Mouse (Mus musculus): ENCODE results near the gene Rcl1. TPM values are rescaled to one million over a fixed set of nuclear protein-coding genes. Genes with fewer than 3 reads are reported as not detected.

Gene Rcl1
- total and polyA plus RNA-seq, 2 experiments from 2014 or later = 2.3 to 9.6 TPM

DNA sequence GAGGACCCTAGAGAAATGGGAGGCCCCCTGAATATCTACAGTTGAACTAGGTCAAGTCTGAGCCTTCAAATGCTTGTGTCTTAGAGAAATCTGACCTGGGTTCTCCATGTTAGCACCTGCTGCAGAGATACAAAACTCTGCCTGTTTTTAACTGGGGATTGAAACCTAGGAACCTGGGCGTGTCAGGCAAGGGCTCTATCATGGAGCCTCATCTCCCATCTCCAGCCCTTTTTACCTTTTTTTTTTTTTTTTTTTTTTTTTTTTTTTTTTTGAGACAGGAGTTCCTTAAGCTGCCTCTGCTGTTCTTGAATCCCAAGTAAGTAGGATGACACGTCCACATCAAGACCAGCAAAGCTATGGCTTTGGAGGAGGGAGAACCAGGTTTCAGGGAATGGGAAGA is 50.3 kb downstream of the Rcl1 start:
- no peak for ATAC-seq (ENCODE audit: insufficient read depth, low read depth)
- Histone ChIP-seq H3K27ac (ENCODE audit: low read depth) (no peak overlapping the region), H3K4me1 (ENCODE audit: control insufficient read depth, insufficient read depth) (no peaks in the 10 kb centered on the region), H3K36me3 (replicated peaks; ENCODE audit: control insufficient read depth, insufficient read depth, low read length) (no peaks in the 10 kb centered on the region), H3K4me2 (ENCODE audit: low read depth, low read length) (no peak overlapping the region), H3K4me3 (ENCODE audit: low read depth, low read length) (no peak overlapping the region), H3K27me3 (ENCODE audit: control insufficient read depth, insufficient read depth, low read length) (no peaks in the 10 kb centered on the region), H3K9ac (replicated peaks; ENCODE audit: low read depth, low read length) (no peak overlapping the region), H3K9me3 (replicated peaks; ENCODE audit: control insufficient read depth, low read length) (no peaks in the 10 kb centered on the region)
- WGBS = 76% methylated on average over 2 of the region's 2 CpGs
- TF ChIP-seq EP300 (IDR thresholded peaks at IDR 0.05; ENCODE audit: low read depth) = no peak
- no peak for TF ChIP-seq CTCF (IDR thresholded peaks at IDR 0.05; ENCODE audit: low read depth)
- DNase-seq (ENCODE audit: low spot score) = no peak

GRCm38 (mm10) chr19:29155552-29155951 is 54.4 kb downstream of the Rcl1 start:
- H3K36me3 ChIP-seq (replicated peaks; ENCODE audit: control insufficient read depth, insufficient read depth, low read length) = no peaks in the 10 kb centered on the region
- DNase-seq (ENCODE audit: low spot score) (no peak), ATAC-seq (ENCODE audit: insufficient read depth, low read depth) (no peak)
- WGBS = 72% methylated on average over 3 of the region's 3 CpGs
- H3K4me1 ChIP-seq (ENCODE audit: control insufficient read depth, insufficient read depth) = no peaks in the 10 kb centered on the region
- H3K4me3 ChIP-seq (ENCODE audit: low read depth, low read length) = no peak overlapping the region
- H3K9me3 ChIP-seq (replicated peaks; ENCODE audit: control insufficient read depth, low read length) = no peaks in the 10 kb centered on the region
- H3K27ac ChIP-seq (ENCODE audit: low read depth) = no peak overlapping the region
- no peak for TF ChIP-seq CTCF (IDR thresholded peaks at IDR 0.05; ENCODE audit: low read depth)
- TF ChIP-seq EP300 (IDR thresholded peaks at IDR 0.05; ENCODE audit: low read depth) = no peak
- H3K4me2 ChIP-seq (ENCODE audit: low read depth, low read length) = no peak overlapping the region
- H3K27me3 ChIP-seq (ENCODE audit: control insufficient read depth, insufficient read depth, low read length) = no peaks in the 10 kb centered on the region
- no peak overlapping the region for H3K9ac ChIP-seq (replicated peaks; ENCODE audit: low read depth, low read length)

DNA sequence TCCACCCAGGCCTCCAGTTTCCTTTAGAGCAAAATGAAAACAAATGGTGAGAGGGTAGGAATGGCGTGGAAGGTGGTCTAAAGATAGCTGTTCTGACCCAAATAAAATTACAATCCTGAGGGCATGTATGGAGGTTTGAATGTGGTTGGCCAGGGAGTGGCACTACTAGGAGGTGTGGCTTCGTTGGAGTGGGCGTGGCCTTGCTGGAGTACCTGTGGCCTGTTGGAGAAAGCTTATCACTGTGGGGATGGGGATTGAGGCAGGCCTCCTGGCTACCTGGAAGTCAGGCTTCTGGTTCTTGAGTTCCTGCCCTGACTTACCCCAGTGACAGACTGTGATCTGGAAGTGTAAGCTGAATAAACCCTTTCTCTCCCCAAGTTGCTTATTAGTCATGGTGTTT is 55.2 kb downstream of the Rcl1 start:
- no peaks in the 10 kb centered on the region for H3K4me1 ChIP-seq (ENCODE audit: control insufficient read depth, insufficient read depth)
- WGBS = 48% methylated on average over 3 of the region's 3 CpGs
- no peak overlapping the region for H3K4me3 ChIP-seq (ENCODE audit: low read depth, low read length)
- no peak overlapping the region for H3K9ac ChIP-seq (replicated peaks; ENCODE audit: low read depth, low read length)
- no peaks in the 10 kb centered on the region for H3K9me3 ChIP-seq (replicated peaks; ENCODE audit: control insufficient read depth, low read length)
- H3K27ac ChIP-seq (ENCODE audit: low read depth) = no peak overlapping the region
- H3K27me3 ChIP-seq (ENCODE audit: control insufficient read depth, insufficient read depth, low read length) = no peaks in the 10 kb centered on the region
- no peak for TF ChIP-seq CTCF (IDR thresholded peaks at IDR 0.05; ENCODE audit: low read depth)
- no peak for TF ChIP-seq EP300 (IDR thresholded peaks at IDR 0.05; ENCODE audit: low read depth)
- ATAC-seq (ENCODE audit: insufficient read depth, low read depth) (no peak), DNase-seq (ENCODE audit: low spot score) (no peak)
- H3K36me3 ChIP-seq (replicated peaks; ENCODE audit: control insufficient read depth, insufficient read depth, low read length) = no peaks in the 10 kb centered on the region
- no peak overlapping the region for H3K4me2 ChIP-seq (ENCODE audit: low read depth, low read length)

- Histone ChIP-seq H3K4me1 (ENCODE audit: control insufficient read depth, insufficient read depth) (no peaks in the 10 kb centered on the region), H3K4me3 (ENCODE audit: low read depth, low read length) (no peak overlapping the region), H3K9me3 (replicated peaks; ENCODE audit: control insufficient read depth, low read length) (no peaks in the 10 kb centered on the region), H3K27ac (ENCODE audit: low read depth) (no peak overlapping the region), H3K4me2 (ENCODE audit: low read depth, low read length) (no peak overlapping the region), H3K27me3 (ENCODE audit: control insufficient read depth, insufficient read depth, low read length) (no peaks in the 10 kb centered on the region), H3K36me3 (replicated peaks; ENCODE audit: control insufficient read depth, insufficient read depth, low read length) (no peaks in the 10 kb centered on the region), H3K9ac (replicated peaks; ENCODE audit: low read depth, low read length) (no peak overlapping the region)
- ATAC-seq (ENCODE audit: insufficient read depth, low read depth) = no peak
- DNase-seq (ENCODE audit: low spot score) = no peak
- 76% methylated on average over 5 of the region's 5 CpGs for WGBS
- no peak for TF ChIP-seq EP300 (IDR thresholded peaks at IDR 0.05; ENCODE audit: low read depth)
- TF ChIP-seq CTCF (IDR thresholded peaks at IDR 0.05; ENCODE audit: low read depth) = no peak
Observed at GRCm38 (mm10) chr19:29157678-29158466, 56.7 kb downstream of the Rcl1 start.

DNA sequence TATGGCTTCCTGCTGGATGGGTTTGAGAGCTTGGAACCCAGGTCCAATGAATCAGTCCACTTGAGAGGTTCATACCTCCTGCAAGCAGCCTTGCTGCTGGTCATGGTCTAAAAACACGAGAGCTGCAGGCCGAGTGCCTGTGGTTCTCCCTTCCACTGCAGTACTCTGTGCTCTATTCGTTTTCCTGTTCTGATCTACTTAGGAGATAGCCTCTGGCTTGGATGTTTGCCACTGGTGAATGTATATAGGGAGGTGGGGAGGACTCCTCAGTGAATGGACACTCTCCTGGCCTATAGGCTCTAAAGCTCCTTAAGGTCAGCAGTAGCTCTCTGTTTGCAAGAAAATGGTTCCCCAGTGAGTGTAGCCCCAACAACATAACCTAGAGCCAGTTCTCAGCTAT is 57.3 kb downstream of the Rcl1 start:
- Histone ChIP-seq H3K9ac (replicated peaks; ENCODE audit: low read depth, low read length) (no peak overlapping the region), H3K27ac (ENCODE audit: low read depth) (no peak overlapping the region), H3K27me3 (ENCODE audit: control insufficient read depth, insufficient read depth, low read length) (no peaks in the 10 kb centered on the region), H3K4me3 (ENCODE audit: low read depth, low read length) (no peak overlapping the region), H3K9me3 (replicated peaks; ENCODE audit: control insufficient read depth, low read length) (no peaks in the 10 kb centered on the region), H3K36me3 (replicated peaks; ENCODE audit: control insufficient read depth, insufficient read depth, low read length) (no peaks in the 10 kb centered on the region), H3K4me1 (ENCODE audit: control insufficient read depth, insufficient read depth) (no peaks in the 10 kb centered on the region), H3K4me2 (ENCODE audit: low read depth, low read length) (no peak overlapping the region)
- TF ChIP-seq EP300 (IDR thresholded peaks at IDR 0.05; ENCODE audit: low read depth) (no peak), CTCF (IDR thresholded peaks at IDR 0.05; ENCODE audit: low read depth) (no peak)
- WGBS = 76% methylated on average over 3 of the region's 3 CpGs
- DNase-seq (ENCODE audit: low spot score) = no peak
- ATAC-seq (ENCODE audit: insufficient read depth, low read depth) = no peak
